Mouse (Mus musculus): ENCODE results near the gene Maml3. TPM values are rescaled to one million over a fixed set of nuclear protein-coding genes. Genes with fewer than 3 reads are reported as not detected.

The Maml3 gene
- polyA plus RNA-seq, 1 experiment from 2014 or later: 7.7 TPM

DNA sequence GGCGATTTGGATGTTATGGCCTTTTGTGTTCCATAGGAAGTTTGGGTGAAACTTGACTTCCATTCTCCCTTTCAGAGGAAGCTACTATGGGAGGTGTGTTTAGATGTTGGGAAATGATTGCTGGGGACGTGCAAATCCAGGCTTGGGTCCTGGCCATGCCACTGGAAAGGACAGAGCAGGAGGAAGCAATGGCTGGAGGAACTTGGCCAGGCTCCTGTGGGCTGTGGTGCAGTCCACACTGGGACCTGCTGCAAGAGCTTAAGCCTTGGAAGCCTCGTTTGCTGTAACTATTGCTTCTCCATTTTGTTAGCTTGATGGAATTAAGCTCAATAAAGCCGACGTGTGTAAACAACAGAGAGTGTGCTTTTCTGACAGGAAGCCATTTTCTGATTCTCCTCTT, 219.0 kb downstream of the Maml3 start:
- H3K4me3 ChIP-seq: no peak overlapping the region
- no peak overlapping the region for H3K4me2 ChIP-seq
- H3K9ac ChIP-seq: no peak overlapping the region
- no peaks in the 10 kb centered on the region for H3K36me3 ChIP-seq (replicated peaks)
- peaks cover 41% of the 10 kb centered on the region for H3K4me1 ChIP-seq
- no peak for ATAC-seq (replicated peaks)
- WGBS: 72% methylated on average over 5 of the region's 5 CpGs
- no peak overlapping the region for H3K27ac ChIP-seq
- no peaks in the 10 kb centered on the region for H3K9me3 ChIP-seq
- no peaks in the 10 kb centered on the region for H3K27me3 ChIP-seq (replicated peaks)

DNA sequence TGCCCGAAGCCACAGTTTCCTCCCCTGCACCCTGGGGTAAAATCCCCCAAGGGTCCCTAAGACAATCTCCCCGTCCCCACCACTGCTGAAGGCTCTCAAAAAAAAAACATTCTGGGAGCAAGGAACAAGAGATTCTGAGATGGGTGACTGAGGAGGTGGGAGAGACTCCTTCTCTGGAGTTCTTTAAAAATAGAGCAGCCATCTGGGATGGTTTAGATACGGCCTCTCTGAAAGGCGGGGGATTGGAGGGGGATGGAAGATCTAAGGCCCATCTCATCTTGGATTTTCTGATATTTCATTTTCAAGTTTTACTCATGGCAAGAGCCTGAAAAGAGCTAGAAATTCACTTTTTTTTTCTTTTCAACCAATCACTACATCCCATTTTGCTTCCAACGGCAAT, 219.4 kb downstream of the Maml3 start:
- 89% methylated on average over 5 of the region's 5 CpGs for whole genome bisulfite sequencing
- no peaks in the 10 kb centered on the region for H3K9me3 ChIP-seq
- no peaks in the 10 kb centered on the region for H3K27me3 ChIP-seq (replicated peaks)
- peaks cover 46% of the 10 kb centered on the region for H3K4me1 ChIP-seq
- no peak overlapping the region for H3K4me2 ChIP-seq
- no peak overlapping the region for H3K4me3 ChIP-seq
- ATAC-seq (replicated peaks): no peak
- no peaks in the 10 kb centered on the region for H3K36me3 ChIP-seq (replicated peaks)
- no peak overlapping the region for H3K9ac ChIP-seq
- H3K27ac ChIP-seq: no peak overlapping the region

DNA sequence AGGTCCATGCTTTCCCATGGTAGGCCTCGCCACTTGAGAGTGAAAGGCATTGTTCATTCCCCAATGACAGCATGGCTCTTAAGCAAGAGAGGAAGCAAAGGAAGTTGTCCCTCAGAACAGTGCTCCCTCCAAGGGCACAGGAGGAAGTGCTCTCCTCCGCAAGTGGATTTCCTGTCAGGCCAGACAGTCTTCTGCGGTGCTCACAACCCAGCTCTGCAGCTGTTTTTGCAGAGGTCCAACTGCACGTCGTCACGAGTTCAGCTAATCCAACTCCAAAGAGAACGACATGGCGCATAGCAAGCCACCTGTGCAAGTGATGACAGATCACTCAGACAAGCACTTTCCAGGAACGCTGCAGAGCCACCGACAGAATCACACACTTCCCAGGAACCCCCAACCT, 222.9 kb downstream of the Maml3 start:
- 76% methylated on average over 10 of the region's 10 CpGs for WGBS
- H3K9me3 ChIP-seq: no peaks in the 10 kb centered on the region
- no peak overlapping the region for H3K27ac ChIP-seq
- no peaks in the 10 kb centered on the region for H3K27me3 ChIP-seq (replicated peaks)
- no peaks in the 10 kb centered on the region for H3K36me3 ChIP-seq (replicated peaks)
- no peak overlapping the region for H3K9ac ChIP-seq
- no peak overlapping the region for H3K4me3 ChIP-seq
- peaks cover 25% of the 10 kb centered on the region for H3K4me1 ChIP-seq
- no peak for ATAC-seq (replicated peaks)
- no peak overlapping the region for H3K4me2 ChIP-seq

DNA sequence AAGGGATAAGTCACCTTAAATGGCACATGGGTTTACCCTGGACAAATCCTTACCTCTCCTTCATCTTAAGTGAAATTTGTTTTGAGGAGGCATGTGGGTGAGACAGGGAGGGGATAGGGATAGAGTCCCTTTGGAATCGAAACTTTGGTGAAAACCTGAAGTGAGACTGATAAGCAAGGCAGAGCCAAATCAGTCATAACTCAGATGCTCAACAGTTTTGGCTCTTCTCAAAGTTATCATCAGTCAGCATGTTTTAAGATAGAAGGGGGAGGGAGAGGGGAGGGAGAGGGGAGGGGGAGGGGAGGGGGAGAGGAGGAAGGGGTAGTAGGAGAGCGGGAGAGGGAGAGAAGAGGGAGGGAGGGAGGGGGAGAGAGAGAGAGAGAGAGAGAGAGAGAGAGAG, 223.5 kb downstream of the Maml3 start:
- Histone ChIP-seq H3K36me3 (replicated peaks) (no peaks in the 10 kb centered on the region), H3K27ac (no peak overlapping the region), H3K27me3 (replicated peaks) (no peaks in the 10 kb centered on the region), H3K9ac (no peak overlapping the region), H3K4me2 (no peak overlapping the region), H3K4me3 (no peak overlapping the region), H3K4me1 (peaks cover 25% of the 10 kb centered on the region), H3K9me3 (no peaks in the 10 kb centered on the region)
- WGBS: 67% methylated on average over 2 of the region's 2 CpGs
- no peak for ATAC-seq (replicated peaks)

DNA sequence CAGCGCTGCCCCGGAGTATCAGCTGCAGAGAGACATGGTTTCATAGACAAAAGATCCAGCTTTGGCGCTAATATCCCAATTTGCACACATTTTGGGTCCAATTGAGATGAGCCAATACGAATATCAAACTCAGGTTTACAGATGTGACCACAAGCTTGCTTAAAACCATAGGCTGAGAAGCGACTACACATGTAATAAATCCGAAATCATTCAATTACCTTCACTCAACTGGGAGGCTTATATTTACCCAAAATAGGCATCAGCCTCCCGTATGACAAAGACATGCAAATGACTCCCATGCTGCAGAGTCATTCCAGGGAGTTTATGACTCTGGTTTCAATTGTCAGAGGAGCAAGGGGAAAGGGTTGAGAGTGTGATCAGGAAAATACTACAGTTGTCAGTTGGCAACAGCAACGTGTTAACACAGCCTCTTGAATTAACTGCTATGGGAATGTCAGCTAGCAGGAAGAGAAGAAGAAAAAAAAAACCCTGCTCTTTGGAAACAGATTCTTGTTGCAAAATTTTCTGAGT, 224.3 kb downstream of the Maml3 start:
- no peaks in the 10 kb centered on the region for H3K27me3 ChIP-seq (replicated peaks)
- H3K4me3 ChIP-seq: no peak overlapping the region
- peak overlapping the region; percentile 7; the same call in 1 of the 2 replicates for H3K4me2 ChIP-seq
- no peaks in the 10 kb centered on the region for H3K36me3 ChIP-seq (replicated peaks)
- 42% methylated on average over 8 of the region's 8 CpGs for WGBS
- ATAC-seq (replicated peaks): no peak
- peak overlapping the region; percentile 67 for H3K27ac ChIP-seq
- H3K9me3 ChIP-seq: no peaks in the 10 kb centered on the region
- H3K4me1 ChIP-seq: peaks cover 25% of the 10 kb centered on the region
- no peak overlapping the region for H3K9ac ChIP-seq

DNA sequence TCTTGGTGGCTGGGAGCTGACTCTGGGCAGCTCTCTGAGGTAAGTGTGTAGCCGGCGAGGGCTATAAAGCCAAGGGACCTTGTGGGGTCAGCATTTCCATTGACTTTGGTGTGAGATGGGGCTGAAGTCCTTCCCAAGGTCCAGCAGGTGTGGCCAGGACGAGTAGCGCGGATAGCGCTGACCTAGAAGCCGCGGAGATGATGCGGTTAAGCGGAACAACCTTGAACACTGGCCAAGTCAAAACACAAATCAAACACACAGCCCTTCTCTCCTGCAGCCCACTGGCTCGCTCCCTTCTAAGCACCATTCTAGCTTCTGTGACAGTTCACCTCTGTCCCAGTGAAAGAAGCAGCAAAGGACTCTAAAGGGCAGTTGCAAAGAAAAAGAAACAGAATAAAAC, 225.7 kb downstream of the Maml3 start:
- H3K4me2 ChIP-seq: no peak overlapping the region
- WGBS: 85% methylated on average over 11 of the region's 11 CpGs
- peaks cover 35% of the 10 kb centered on the region for H3K4me1 ChIP-seq
- H3K9ac ChIP-seq: no peak overlapping the region
- 0 out of 2 replicates have a peak overlapping the region, but pooled peaks have one; percentile 1 for H3K27ac ChIP-seq
- ATAC-seq (replicated peaks): no peak
- no peak overlapping the region for H3K4me3 ChIP-seq
- H3K27me3 ChIP-seq (replicated peaks): no peaks in the 10 kb centered on the region
- no peaks in the 10 kb centered on the region for H3K9me3 ChIP-seq
- H3K36me3 ChIP-seq (replicated peaks): no peaks in the 10 kb centered on the region

DNA sequence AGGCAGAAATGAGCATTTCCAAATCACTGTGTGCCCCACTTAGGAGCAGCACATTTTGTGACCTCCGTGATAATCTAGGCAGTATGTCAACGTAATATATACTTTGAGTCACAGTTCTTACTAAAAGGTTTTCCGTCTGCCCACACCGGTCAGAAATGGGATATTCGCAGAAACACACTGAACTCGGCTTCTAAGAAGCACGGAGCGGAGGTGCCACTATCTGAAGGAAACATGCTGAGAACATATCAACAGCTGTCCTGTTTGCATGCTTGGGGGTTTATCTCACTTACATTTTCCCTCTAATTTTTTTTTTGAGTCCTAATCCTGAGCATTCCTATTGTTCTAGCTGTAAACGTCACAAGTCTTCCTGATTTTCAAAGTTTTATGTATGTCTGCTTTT, 226.3 kb downstream of the Maml3 start:
- Histone ChIP-seq H3K9ac (no peak overlapping the region), H3K4me3 (no peak overlapping the region), H3K4me2 (no peak overlapping the region), H3K27me3 (replicated peaks) (no peaks in the 10 kb centered on the region), H3K4me1 (peaks cover 36% of the 10 kb centered on the region), H3K27ac (no peak overlapping the region), H3K36me3 (replicated peaks) (no peaks in the 10 kb centered on the region), H3K9me3 (no peaks in the 10 kb centered on the region)
- no peak for ATAC-seq (replicated peaks)
- 86% methylated on average over 9 of the region's 9 CpGs for WGBS

DNA sequence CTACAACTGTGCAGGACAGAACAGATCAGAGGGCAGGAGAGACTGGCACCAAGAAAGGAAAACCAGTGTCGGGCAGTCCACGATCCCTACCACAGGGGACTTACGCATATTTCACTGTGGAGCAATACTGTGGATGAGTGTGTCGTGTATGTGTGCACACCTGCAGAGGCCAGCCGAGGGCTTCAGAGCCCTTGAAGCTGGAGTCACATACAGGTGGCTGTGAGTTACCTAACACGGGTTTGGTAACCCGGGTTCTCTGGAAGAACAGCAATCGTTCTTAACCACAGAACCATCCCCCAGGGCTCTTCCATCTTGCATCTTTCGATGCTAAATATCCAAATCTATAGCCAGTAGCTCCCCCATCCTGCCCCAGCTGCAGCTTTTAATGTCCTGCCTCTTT, 228.1 kb downstream of the Maml3 start:
- Histone ChIP-seq H3K36me3 (replicated peaks) (no peaks in the 10 kb centered on the region), H3K9me3 (no peaks in the 10 kb centered on the region), H3K4me1 (peaks cover 37% of the 10 kb centered on the region), H3K27me3 (replicated peaks) (no peaks in the 10 kb centered on the region), H3K4me3 (no peak overlapping the region), H3K4me2 (no peak overlapping the region), H3K27ac (no peak overlapping the region), H3K9ac (no peak overlapping the region)
- no peak for ATAC-seq (replicated peaks)
- 87% methylated on average over 9 of the region's 9 CpGs for WGBS

DNA sequence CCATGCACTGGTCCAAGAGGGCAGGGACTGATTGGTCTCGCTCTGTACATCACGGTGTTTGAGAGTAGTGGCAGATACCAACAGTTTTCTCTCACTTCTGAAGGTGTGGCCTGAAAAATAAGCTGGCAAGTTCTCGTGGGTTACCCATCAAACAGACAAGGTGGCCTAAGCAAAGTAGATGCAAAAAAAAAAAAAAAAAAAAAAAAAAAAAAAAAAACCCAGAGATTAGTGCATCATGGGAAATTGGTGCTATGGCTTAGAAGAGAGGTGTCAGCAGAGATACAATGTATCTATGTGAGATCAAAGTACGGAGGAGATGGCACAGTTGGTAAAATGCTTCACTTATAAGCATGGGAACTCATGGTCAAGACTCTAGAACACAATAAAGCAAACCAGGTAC, 229.2 kb downstream of the Maml3 start:
- Histone ChIP-seq H3K27ac (no peak overlapping the region), H3K4me2 (no peak overlapping the region), H3K9me3 (no peaks in the 10 kb centered on the region), H3K4me3 (no peak overlapping the region), H3K27me3 (replicated peaks) (no peaks in the 10 kb centered on the region), H3K4me1 (peaks cover 33% of the 10 kb centered on the region), H3K36me3 (replicated peaks) (no peaks in the 10 kb centered on the region), H3K9ac (no peak overlapping the region)
- no peak for ATAC-seq (replicated peaks)
- WGBS: 96% methylated on average over 4 of the region's 4 CpGs

DNA sequence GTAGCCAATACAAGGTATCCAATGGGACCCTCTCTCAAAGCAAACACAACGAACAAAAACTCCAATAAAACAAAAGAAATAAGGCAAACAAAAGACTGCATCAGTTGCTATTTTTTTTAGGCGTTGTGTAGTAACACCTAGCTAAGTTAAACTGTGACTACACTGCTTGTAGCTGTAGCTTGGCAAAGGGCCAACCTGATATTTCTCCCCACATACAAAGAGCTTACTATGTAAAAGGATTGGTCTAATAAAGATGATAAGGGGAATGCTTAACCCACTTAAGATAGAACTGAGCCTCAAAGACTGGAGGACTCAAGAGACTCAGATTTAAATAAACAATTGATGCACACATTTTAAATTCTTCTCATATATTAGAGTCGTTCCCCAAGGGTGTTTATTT, 230.6 kb downstream of the Maml3 start:
- no peaks in the 10 kb centered on the region for H3K27me3 ChIP-seq (replicated peaks)
- ATAC-seq (replicated peaks): no peak
- 64% methylated on average over 3 of the region's 3 CpGs for WGBS
- H3K27ac ChIP-seq: 0 out of 2 replicates have a peak overlapping the region, but pooled peaks have one; percentile 22
- peaks cover 36% of the 10 kb centered on the region for H3K4me1 ChIP-seq
- no peak overlapping the region for H3K4me3 ChIP-seq
- H3K9me3 ChIP-seq: no peaks in the 10 kb centered on the region
- H3K36me3 ChIP-seq (replicated peaks): no peaks in the 10 kb centered on the region
- no peak overlapping the region for H3K4me2 ChIP-seq
- no peak overlapping the region for H3K9ac ChIP-seq

DNA sequence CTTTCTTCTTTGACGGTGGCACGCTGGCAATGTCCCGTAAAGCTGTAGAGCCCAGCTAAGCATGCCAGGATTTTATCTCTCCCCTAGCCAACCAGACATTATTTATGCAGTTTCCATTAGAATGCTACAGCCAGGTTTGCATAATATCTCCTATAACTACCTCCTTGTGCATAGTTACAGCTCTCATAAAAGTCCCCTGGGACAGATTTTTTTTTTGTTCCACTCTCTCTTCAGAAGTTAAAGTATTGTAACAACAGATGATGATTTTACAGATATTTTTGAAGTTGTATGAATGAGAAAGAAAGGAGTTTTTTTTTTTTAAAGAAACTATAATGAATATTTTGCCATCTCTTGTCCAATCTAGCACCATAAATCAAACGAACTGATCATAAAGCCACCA, 232.1 kb downstream of the Maml3 start:
- no peak for ATAC-seq (replicated peaks)
- Histone ChIP-seq H3K4me2 (no peak overlapping the region), H3K9ac (no peak overlapping the region), H3K9me3 (no peaks in the 10 kb centered on the region), H3K4me1 (peaks cover 48% of the 10 kb centered on the region), H3K27ac (no peak overlapping the region), H3K27me3 (replicated peaks) (no peaks in the 10 kb centered on the region), H3K36me3 (replicated peaks) (no peaks in the 10 kb centered on the region), H3K4me3 (no peak overlapping the region)
- 60% methylated on average over 4 of the region's 4 CpGs for WGBS

DNA sequence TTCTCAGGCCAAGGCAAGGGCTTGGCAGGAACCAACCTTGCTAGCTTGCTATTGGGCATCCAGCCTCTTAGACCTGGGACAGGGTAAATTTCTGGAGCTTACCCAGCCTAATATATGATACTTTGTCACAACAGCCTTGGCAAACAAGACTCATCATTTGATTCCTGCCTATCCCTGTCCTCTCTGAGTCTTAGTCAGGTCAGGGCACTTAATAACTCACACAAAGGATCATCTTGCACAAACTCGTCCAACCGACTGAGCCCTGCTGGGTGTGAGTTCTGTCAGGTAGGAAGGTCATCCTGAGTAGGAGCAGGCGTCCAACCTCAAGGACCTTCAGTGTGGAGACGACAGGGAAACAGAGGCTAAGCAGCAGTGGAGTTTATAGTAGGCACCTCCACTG, 233.5 kb downstream of the Maml3 start:
- Histone ChIP-seq H3K4me1 (peaks cover 48% of the 10 kb centered on the region), H3K4me3 (no peak overlapping the region), H3K27ac (no peak overlapping the region), H3K27me3 (replicated peaks) (no peaks in the 10 kb centered on the region), H3K9ac (no peak overlapping the region), H3K36me3 (replicated peaks) (no peaks in the 10 kb centered on the region), H3K9me3 (no peaks in the 10 kb centered on the region), H3K4me2 (no peak overlapping the region)
- ATAC-seq (replicated peaks): no peak
- WGBS: 85% methylated on average over 4 of the region's 4 CpGs

DNA sequence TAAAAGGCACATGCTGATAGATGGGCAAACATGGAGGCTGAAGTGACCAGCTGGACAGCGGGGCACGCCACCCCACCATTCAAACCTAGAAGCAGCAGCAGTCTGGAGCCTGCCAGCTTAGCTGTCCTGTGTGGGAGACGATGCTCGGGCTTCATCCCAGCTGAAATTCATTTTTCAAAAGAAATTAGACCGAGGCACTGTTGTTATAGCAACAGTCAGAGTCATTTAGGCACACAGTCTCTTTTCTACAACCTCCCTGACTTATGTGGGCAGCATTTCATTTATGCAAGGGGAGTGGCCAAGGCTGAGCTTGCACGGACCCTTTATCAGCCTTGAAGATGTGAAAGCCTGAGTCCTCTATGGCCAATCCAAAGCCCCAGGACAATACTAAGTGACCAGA, 234.9 kb downstream of the Maml3 start:
- H3K9ac ChIP-seq: no peak overlapping the region
- H3K36me3 ChIP-seq (replicated peaks): no peaks in the 10 kb centered on the region
- H3K9me3 ChIP-seq: no peaks in the 10 kb centered on the region
- 31% methylated on average over 6 of the region's 6 CpGs for WGBS
- H3K4me2 ChIP-seq: no peak overlapping the region; the same call in 1 of the 2 replicates
- H3K27ac ChIP-seq: peak overlapping the region; percentile 74
- peaks cover 43% of the 10 kb centered on the region for H3K4me1 ChIP-seq
- no peaks in the 10 kb centered on the region for H3K27me3 ChIP-seq (replicated peaks)
- H3K4me3 ChIP-seq: no peak overlapping the region
- ATAC-seq (replicated peaks): peak; percentile 69

All from midbrain, embryonic 15.5 days (tissue).